ENCODE assay signal across 33 mouse cellular contexts in genomic region chr2:120291471-120292078, GRCm38 (mm10). TPM values are rescaled to one million over a fixed set of nuclear protein-coding genes. Genes with fewer than 3 reads are reported as not detected.
DNase-seq lines count a peak whose midpoint lies in the region; ATAC-seq and TF ChIP-seq lines count a peak whose summit lies in the region.
"Had no signal": no experiment of that assay in that cellular context is flagged by ENCODE, and none has a peak within 500 bp of the region (broad histone marks: within the 10 kb centered on the region; RNA-seq: fewer than 3 reads in every experiment).

No protein-coding gene starts in this region.

- H3K27ac ChIP-seq in CH12.LX (ENCODE audit: insufficient read depth, low read depth), result no peak overlapping the region
- no peak overlapping the region for H3K27ac ChIP-seq in stomach, postnatal 0 days (replicated peaks)
- H3K27ac ChIP-seq: forebrain, embryonic 10.5 days; forebrain, embryonic 13.5 days; gastrocnemius, adult 2 months; heart, adult 2 months; heart, embryonic 10.5 days; heart, embryonic 13.5 days; hindbrain, embryonic 14.5 days; hindbrain, postnatal 0 days had no signal

- in situ Hi-C loops in CH12.LX (cut with MboI; ENCODE audit: low pct_ligation_motif_present, low pct_unique_long_range_greater_than_20kb, low sequenced_read_pairs), result loop anchor here (25.0 kb wide), 1 partner anchor 204 kb away; no protein-coding TSS in a partner anchor

- no peak overlapping the region for H3K9ac ChIP-seq in CH12.LX (ENCODE audit: insufficient read depth, low read depth)
- H3K9ac ChIP-seq in stomach, postnatal 0 days (ENCODE audit: low read length), result no peak overlapping the region
- H3K9ac ChIP-seq: forebrain, embryonic 13.5 days; heart, embryonic 13.5 days; hindbrain, embryonic 14.5 days had no signal

- intact Hi-C loops in gastrocnemius, postnatal 36 days (cut with DNase I), result no loop called here

- no peak overlapping the region for H3K4me2 ChIP-seq in CH12.LX (ENCODE audit: insufficient read depth, low read depth, poor library complexity, severe bottlenecking)
- no peak overlapping the region for H3K4me2 ChIP-seq in stomach, postnatal 0 days (replicated peaks; ENCODE audit: low read depth)
- H3K4me2 ChIP-seq: forebrain, embryonic 13.5 days; heart, embryonic 13.5 days; hindbrain, embryonic 14.5 days had no signal

- no peaks in the 10 kb centered on the region for H3K9me3 ChIP-seq in CH12.LX (replicated peaks; ENCODE audit: low read length)
- no peaks in the 10 kb centered on the region for H3K9me3 ChIP-seq in stomach, postnatal 0 days (ENCODE audit: control insufficient read depth, low read length)
- H3K9me3 ChIP-seq: forebrain, embryonic 10.5 days; forebrain, embryonic 13.5 days; heart, embryonic 10.5 days; heart, embryonic 13.5 days had no signal

- dilution Hi-C loops in CH12.LX (cut with MboI; ENCODE audit: extremely low pct_ligation_motif_present, extremely low pct_unique_long_range_greater_than_20kb, low sequenced_read_pairs), result no loop called here

- no peaks in the 10 kb centered on the region for H3K79me2 ChIP-seq in CH12.LX (replicated peaks; ENCODE audit: control insufficient read depth, extremely low read depth, insufficient read depth, poor library complexity, severe bottlenecking)

- no peak for ATAC-seq in stomach, postnatal 0 days (ENCODE audit: low FRiP score, low TSS enrichment)
- ATAC-seq: CD4-positive, CD25-positive, alpha-beta regulatory T cell, adult 4 months; forebrain, embryonic 13.5 days; forebrain, embryonic 16.5 days; hindbrain, postnatal 0 days; inflammation-experienced regulatory T-cells, adult 6 months; intestine, embryonic 16.5 days; Patski had no signal

- no peak for TF ChIP-seq RAD21 in CH12.LX (IDR thresholded peaks at IDR 0.05; ENCODE audit: low read depth, low read length)

- TF ChIP-seq EP300 in CH12.LX (IDR thresholded peaks at IDR 0.05; ENCODE audit: low read length), result no peak
- no peak for TF ChIP-seq EP300 in stomach, postnatal 0 days (optimal IDR thresholded peaks at IDR 0.05)

- H3K4me3 ChIP-seq in CH12.LX (replicated peaks in 1 of 3; ENCODE audit: low read depth in 2 of 3, low read length in 2 of 3, poor library complexity in 1 of 3), result no peak overlapping the region
- H3K4me3 ChIP-seq in stomach, postnatal 0 days (ENCODE audit: low read depth, low read length), result no peak overlapping the region
- H3K4me3 ChIP-seq: forebrain, embryonic 10.5 days; forebrain, embryonic 13.5 days; gastrocnemius, adult 2 months; heart, adult 2 months; heart, embryonic 10.5 days; heart, embryonic 13.5 days had no signal

- TF ChIP-seq CTCF in CH12.LX (conservative IDR thresholded peaks at IDR 0.05 in 1 of 2, IDR thresholded peaks at IDR 0.05 in 1 of 2; ENCODE audit: low read depth in 2 of 2, low read length in 2 of 2), result no peak
- no peak for TF ChIP-seq CTCF in stomach, postnatal 0 days (IDR thresholded peaks at IDR 0.05; ENCODE audit: low read depth)

- DNase-seq in adrenal gland, adult 2 months, result peak; percentile 77
- DNase-seq in adrenal gland, adult 18-20 months (ENCODE audit: low spot score in 2 of 2), result no peak
- DNase-seq in CH12.LX (ENCODE audit: extremely low read depth), result no peak
- peak; percentile 31 for DNase-seq in adrenal gland, postnatal 10 days
- peak; percentile 61 to 64 for DNase-seq in adrenal gland, postnatal 36 days
- DNase-seq in stomach, postnatal 0 days (ENCODE audit: low spot score), result no peak
- DNase-seq in gastrocnemius, postnatal 36 days, result no peak
- DNase-seq: cerebellum, adult 18-20 months; cerebellum, adult 9-10 months; cerebellum, postnatal 14 days; gastrocnemius, adult 2 months; gastrocnemius, postnatal 14 days; heart, adult 2 months; heart, postnatal 14 days; heart, postnatal 4 days; kidney, adult 18-20 months had no signal

- WGBS in stomach, postnatal 0 days, result 75% methylated on average over 8 of the region's 9 CpGs

- TF ChIP-seq POLR2A in CH12.LX (IDR thresholded peaks at IDR 0.05; ENCODE audit: low read depth, low read length), result no peak

- H3K36me3 ChIP-seq in CH12.LX (replicated peaks in 1 of 2; ENCODE audit: control insufficient read depth in 1 of 2, insufficient read depth in 1 of 2, low read length in 1 of 2), result no peaks in the 10 kb centered on the region
- H3K36me3 ChIP-seq in stomach, postnatal 0 days (ENCODE audit: control insufficient read depth, insufficient read depth, low read length), result no peaks in the 10 kb centered on the region
- H3K36me3 ChIP-seq: forebrain, embryonic 10.5 days; heart, embryonic 10.5 days; heart, embryonic 13.5 days had no signal

- peaks cover 0 to 3% of the 10 kb centered on the region in 2 experiments; a peak in 2 of 4 replicates for H3K4me1 ChIP-seq in CH12.LX (ENCODE audit: control insufficient read depth in 1 of 2, insufficient read depth in 2 of 2)
- no peaks in the 10 kb centered on the region for H3K4me1 ChIP-seq in stomach, postnatal 0 days (replicated peaks; ENCODE audit: control insufficient read depth, insufficient read depth)
- H3K4me1 ChIP-seq: forebrain, embryonic 10.5 days; forebrain, embryonic 13.5 days; heart, embryonic 10.5 days; heart, embryonic 13.5 days had no signal

- H3K27me3 ChIP-seq in CH12.LX (replicated peaks), result peaks cover 3% of the 10 kb centered on the region
- H3K27me3 ChIP-seq in stomach, postnatal 0 days (ENCODE audit: control insufficient read depth, insufficient read depth, low read length), result no peaks in the 10 kb centered on the region
- H3K27me3 ChIP-seq: forebrain, embryonic 13.5 days; heart, embryonic 13.5 days had no signal

TF ChIP-seq in CH12.LX, 34 proteins besides CTCF, POLR2A, EP300 and RAD21:
- TF ChIP-seq ZNF384 (IDR thresholded peaks at IDR 0.05; ENCODE audit: low read depth, low read length) (peak; percentile 51), SIN3A (IDR thresholded peaks at IDR 0.05; ENCODE audit: low read length) (no peak), MAFK (IDR thresholded peaks at IDR 0.05; ENCODE audit: insufficient replicate concordance, low read length) (no peak), ETS1 (conservative IDR thresholded peaks at IDR 0.05; ENCODE audit: low read depth, low read length) (no peak), TCF12 (IDR thresholded peaks at IDR 0.05; ENCODE audit: low read depth, low read length) (no peak), USF2 (conservative IDR thresholded peaks at IDR 0.05; ENCODE audit: low read depth, low read length) (no peak), ZC3H11A (IDR thresholded peaks at IDR 0.05; ENCODE audit: low read depth, low read length) (no peak), KAT2A (IDR thresholded peaks at IDR 0.05; ENCODE audit: insufficient replicate concordance, low read length) (no peak)

RNA-seq across cellular contexts. Expression of gene Pla2g4d, which starts 2.6 kb away (rescaled TPM):
- total RNA-seq in adrenal gland, adult 2 months (2021), result under 1 TPM in 1 of 2 experiments, not detected in 1; 0.09 TPM
- 0.10 and 0.18 TPM in 2 replicates for polyA plus RNA-seq in adrenal gland, adult 2 months (2012; rRNA removed)
- under 1 TPM in 1 of 2 experiments, not detected in 1; 0.20 TPM for total RNA-seq in adrenal gland, adult 18-20 months (2021)
- total RNA-seq in CH12.LX (2012; rRNA removed) (not detected in 2 replicates), CH12.LX (2014; rRNA removed) (not detected in 2 replicates)
- not detected in 2 replicates for polyA plus RNA-seq in CH12.LX (2012; ENCODE audit: insufficient read length, low read depth)
- under 1 TPM in 1 of 2 experiments, not detected in 1; 0.12 TPM for total RNA-seq in adrenal gland, postnatal 10 days (2021)
- under 1 TPM in 1 of 2 experiments, not detected in 1; 0.07 TPM for total RNA-seq in adrenal gland, postnatal 36 days (2021)
- polyA plus RNA-seq in stomach, postnatal 0 days (2015; fragmentation: Nextera tagmentation; extraction: Ambion mirVana), result 9.8 and 10.6 TPM in 2 replicates
- total RNA-seq in gastrocnemius, postnatal 36 days (2021), result not detected
- total RNA-seq: ES-E14; gastrocnemius, adult 2 months; gastrocnemius, postnatal 14 days; granulocyte monocyte progenitor cell, adult 5-6 weeks; heart, adult 2 months; heart, postnatal 14 days; heart, postnatal 4 days had no signal
- polyA plus RNA-seq: C2C12; CD4-positive, CD25-positive, alpha-beta regulatory T cell, adult 4 months; forebrain, embryonic 13.5 days; forebrain, embryonic 16.5 days; heart, adult 2 months; heart, embryonic 10.5 days; heart, embryonic 13.5 days; heart, embryonic 16.5 days; hindbrain, embryonic 14.5 days; inflammation-experienced regulatory T-cells, adult 6 months; intestine, embryonic 16.5 days; Patski had no signal

RNA-seq across cellular contexts. Expression of gene Pla2g4f, which starts 22.4 kb away (rescaled TPM):
- not detected for total RNA-seq in adrenal gland, adult 2 months (2021)
- polyA plus RNA-seq in adrenal gland, adult 2 months (2012; rRNA removed), result not detected in 2 replicates
- total RNA-seq in adrenal gland, adult 18-20 months (2021), result not detected
- total RNA-seq in CH12.LX (2012; rRNA removed) (0.84 and 1.3 TPM in 2 replicates), CH12.LX (2014; rRNA removed) (not detected in 2 replicates)
- polyA plus RNA-seq in CH12.LX (2012; ENCODE audit: insufficient read length, low read depth), result 0.30 and 0.34 TPM in 2 replicates
- total RNA-seq in adrenal gland, postnatal 10 days (2021), result under 1 TPM in 1 of 2 experiments, not detected in 1; 0.12 TPM
- not detected for total RNA-seq in adrenal gland, postnatal 36 days (2021)
- 21.9 and 22.7 TPM in 2 replicates for polyA plus RNA-seq in stomach, postnatal 0 days (2015; fragmentation: Nextera tagmentation; extraction: Ambion mirVana)
- not detected for total RNA-seq in gastrocnemius, postnatal 36 days (2021)
- total RNA-seq: gastrocnemius, adult 2 months; gastrocnemius, postnatal 14 days; granulocyte monocyte progenitor cell, adult 5-6 weeks; heart, adult 2 months; heart, postnatal 14 days; heart, postnatal 4 days; hindbrain, postnatal 0 days had no signal
- polyA plus RNA-seq: C2C12; embryonic facial prominence, embryonic 11.5 days; forebrain, embryonic 10.5 days; forebrain, embryonic 13.5 days; forebrain, embryonic 16.5 days; hindbrain, embryonic 11.5 days; hindbrain, embryonic 14.5 days; hindbrain, postnatal 0 days; Patski had no signal

RNA-seq across cellular contexts. Expression of gene Pla2g4e, which starts 46.4 kb away (rescaled TPM):
- under 1 TPM; 0.31 to 0.46 TPM for total RNA-seq in adrenal gland, adult 2 months (2021)
- 0.11 and 0.16 TPM in 2 replicates for polyA plus RNA-seq in adrenal gland, adult 2 months (2012; rRNA removed)
- under 1 TPM; 0.36 to 0.38 TPM for total RNA-seq in adrenal gland, adult 18-20 months (2021)
- total RNA-seq in CH12.LX (2012; rRNA removed) (not detected in 2 replicates), CH12.LX (2014; rRNA removed) (not detected in 2 replicates)
- not detected in 2 replicates for polyA plus RNA-seq in CH12.LX (2012; ENCODE audit: insufficient read length, low read depth)
- 1 to 10 TPM in 1 of 2 experiments, under 1 TPM in 1; 0.99 to 3.6 TPM for total RNA-seq in adrenal gland, postnatal 10 days (2021)
- total RNA-seq in adrenal gland, postnatal 36 days (2021), result under 1 TPM; 0.13 to 0.20 TPM
- 5.8 TPM in 2 replicates for polyA plus RNA-seq in stomach, postnatal 0 days (2015; fragmentation: Nextera tagmentation; extraction: Ambion mirVana)
- 10 to 100 TPM; 29.5 to 29.6 TPM for total RNA-seq in gastrocnemius, postnatal 36 days (2021)
- total RNA-seq: granulocyte monocyte progenitor cell, adult 5-6 weeks had no signal
- polyA plus RNA-seq: C2C12; CD4-positive, CD25-positive, alpha-beta regulatory T cell, adult 4 months; embryonic facial prominence, embryonic 11.5 days; inflammation-experienced regulatory T-cells, adult 6 months had no signal

Comparison
In these comparisons a context has a peak if more than half of its experiments do, and no peak if none do; other contexts are left out.
1. DNase-seq: peak in adrenal gland, adult 2 months (single experiment), adrenal gland, postnatal 10 days (single experiment) and adrenal gland, postnatal 36 days (2 of 2); none in adrenal gland, adult 18-20 months (0 of 2), CH12.LX (single experiment), stomach, postnatal 0 days (single experiment) and gastrocnemius, postnatal 36 days (0 of 2).
2. RNA of gene Pla2g4e, which starts 46.4 kb away (total RNA-seq): 29.5 to 29.6 TPM in gastrocnemius, postnatal 36 days; 0.99 to 3.6 TPM in adrenal gland, postnatal 10 days, 0.31 to 0.46 TPM in adrenal gland, adult 2 months, 0.36 to 0.38 TPM in adrenal gland, adult 18-20 months, 0.13 to 0.20 TPM in adrenal gland, postnatal 36 days and not detected in CH12.LX; every median in the first group is over 4 times any median in the second.